Mouse (Mus musculus) hindbrain, postnatal 0 days (tissue): Measurements from ENCODE around the gene Ttc28. TPM values are rescaled to one million over a fixed set of nuclear protein-coding genes. Genes with fewer than 3 reads are reported as not detected.
A peak's percentile ranks its signal among the peaks of the same experiment; 100 is the strongest.
"Not testable (repeated sequence)": the region's sequence is repeated elsewhere in the genome, so short reads cannot be mapped to it uniquely, and the experiment has no call there.

ENCODE experiments used
- ATAC-seq: fragments of 200-750 bp; cut with Nextera tagmentation; 2 replicates; pipeline ENCODE4 v1.8.0; 2017; ENCODE audit warnings: mild to moderate bottlenecking, moderate TSS enrichment, moderate library complexity
- DNase-seq: peaks from one replicate; pipeline ENCODE4 v3.0.0-alpha.2; 2015; ENCODE audit warnings: low spot score
- H3K27ac ChIP-seq: fragments of 300-500 bp; sonication (generic); 2 replicates; pipeline ENCODE4 v1.5.1; 2014; ENCODE audit warnings: mild to moderate bottlenecking
- H3K27me3 ChIP-seq: fragments of 300-500 bp; sonication (generic); 2 replicates; pipeline ENCODE4 v1.6.1; 2014; ENCODE audit warnings: low read length, mixed read lengths; ENCODE audit not compliant: insufficient read depth
- H3K36me3 ChIP-seq: fragments of 300-500 bp; sonication (generic); 2 replicates; pipeline ENCODE4 v1.6.1; 2014; ENCODE audit warnings: low read length, mixed read lengths; ENCODE audit not compliant: insufficient read depth
- H3K4me1 ChIP-seq: fragments of 300-500 bp; sonication (generic); 2 replicates; pipeline ENCODE4 v1.6.1; 2014; ENCODE audit warnings: antibody characterized with exemption, low read length, mixed read lengths; ENCODE audit not compliant: insufficient read depth
- H3K4me2 ChIP-seq: fragments of 300-500 bp; sonication (generic); 2 replicates; pipeline ENCODE4 v1.6.1; 2014; ENCODE audit warnings: low read depth, mild to moderate bottlenecking, low read length, moderate library complexity, mixed read lengths
- H3K4me3 ChIP-seq: fragments of 300-500 bp; sonication (generic); 2 replicates; pipeline ENCODE4 v1.5.1; 2014; ENCODE audit warnings: low read length
- H3K9ac ChIP-seq: fragments of 300-500 bp; sonication (generic); replicated peaks from 2 replicates; pipeline ENCODE4 v1.6.1; 2014; ENCODE audit warnings: mild to moderate bottlenecking, low read length, moderate library complexity, mixed read lengths
- H3K9me3 ChIP-seq: fragments of 300-500 bp; sonication (generic); 2 replicates; pipeline ENCODE4 v1.6.1; 2016; ENCODE audit warnings: low read length, mixed read lengths
- CTCF ChIP-seq: IDR thresholded peaks from 2 replicates; pipeline ENCODE4 v1.5.1; 2016; ENCODE audit warnings: antibody characterized with exemption, control low read depth, low read depth
- WGBS: fragments of 180-500 bp; shearing (Covaris S2); extraction: QIAGEN DNeasy Blood & Tissue Kit; methylation state at CpG from one replicate; pipeline ENCODE4 v1.1.7; 2014; 5-methylcytosine and 5-hydroxymethylcytosine counted together
- polyA plus RNA-seq: library from polyadenylated mRNA; unstranded; fragments of >200 nt; fragmentation: Nextera tagmentation; extraction: Ambion mirVana; gene quantifications from 2 replicates; pipeline ENCODE4 v1.2.1, GENCODE M21; 2015
- total RNA-seq: library from RNA; depleted of rRNA; stranded (reverse); fragments of >200 nt; gene quantifications from 2 replicates; pipeline ENCODE4 v1.2.3, GENCODE M21; 2014

The Ttc28 gene
- total and polyA plus RNA-seq, 2 experiments from 2014 or later, result 11.1 to 49.8 TPM

GRCm38 (mm10) chr5:111254781-111255180, 375.2 kb downstream of the Ttc28 start:
- peak; percentile 46 for ATAC-seq
- no peak overlapping the region; the same call in 1 of the 2 replicates for H3K9ac ChIP-seq
- no peak for TF ChIP-seq CTCF
- H3K4me2 ChIP-seq, result no peak overlapping the region
- peaks cover 19% of the 10 kb centered on the region for H3K4me1 ChIP-seq
- H3K4me3 ChIP-seq, result no peak overlapping the region
- peak; percentile 42 for DNase-seq
- no peaks in the 10 kb centered on the region for H3K9me3 ChIP-seq
- H3K27me3 ChIP-seq, result no peaks in the 10 kb centered on the region
- WGBS, result 42% methylated on average over 11 of the region's 11 CpGs
- H3K36me3 ChIP-seq, result no peaks in the 10 kb centered on the region
- peak overlapping the region; percentile 77; the same call in 1 of the 2 replicates for H3K27ac ChIP-seq

DNA sequence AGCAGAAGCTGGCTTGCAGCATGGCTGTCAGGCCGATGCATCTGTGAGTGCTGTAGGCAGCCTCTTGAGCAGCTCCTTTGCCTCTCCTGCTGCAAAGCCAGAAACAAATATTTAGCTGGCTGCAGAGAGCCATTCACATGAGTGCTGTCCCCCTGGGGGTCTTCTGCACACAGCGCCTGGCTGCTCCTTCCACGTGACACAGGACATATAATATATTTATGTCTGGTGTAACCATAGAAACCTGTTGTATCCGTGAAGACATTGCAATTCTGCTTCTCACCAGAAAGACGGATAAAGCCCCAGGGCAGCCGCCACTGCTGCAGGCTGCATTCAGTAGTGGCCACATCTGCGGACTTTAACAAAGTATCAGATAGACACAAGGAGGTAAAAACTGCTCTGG, 376.6 kb downstream of the Ttc28 start:
- DNase-seq (peak; percentile 77), ATAC-seq (peak; percentile 84)
- peak overlapping the region; percentile 28; the same call in 1 of the 2 replicates for H3K9ac ChIP-seq
- H3K9me3 ChIP-seq, result no peaks in the 10 kb centered on the region
- WGBS, result 7% methylated on average over 7 of the region's 7 CpGs
- peaks cover 19% of the 10 kb centered on the region for H3K4me1 ChIP-seq
- H3K36me3 ChIP-seq, result no peaks in the 10 kb centered on the region
- no peak overlapping the region for H3K4me3 ChIP-seq
- H3K27ac ChIP-seq, result peak overlapping the region; percentile 77
- H3K27me3 ChIP-seq, result no peaks in the 10 kb centered on the region
- no peak overlapping the region for H3K4me2 ChIP-seq
- TF ChIP-seq CTCF, result peak; percentile 27; the same call in 1 of the 2 replicates

- Histone ChIP-seq H3K4me1 (peaks cover 21% of the 10 kb centered on the region), H3K4me2 (no peak overlapping the region), H3K4me3 (no peak overlapping the region), H3K27me3 (no peaks in the 10 kb centered on the region), H3K9ac (no peak overlapping the region), H3K36me3 (no peaks in the 10 kb centered on the region), H3K9me3 (no peaks in the 10 kb centered on the region), H3K27ac (no peak overlapping the region)
- ATAC-seq (peak; percentile 35), DNase-seq (peak; percentile 89)
- TF ChIP-seq CTCF, result peak; percentile 86
- WGBS, result 6% methylated on average over 2 of the region's 2 CpGs
Observed at GRCm38 (mm10) chr5:111257127-111257526, 377.5 kb downstream of the Ttc28 start.

DNA sequence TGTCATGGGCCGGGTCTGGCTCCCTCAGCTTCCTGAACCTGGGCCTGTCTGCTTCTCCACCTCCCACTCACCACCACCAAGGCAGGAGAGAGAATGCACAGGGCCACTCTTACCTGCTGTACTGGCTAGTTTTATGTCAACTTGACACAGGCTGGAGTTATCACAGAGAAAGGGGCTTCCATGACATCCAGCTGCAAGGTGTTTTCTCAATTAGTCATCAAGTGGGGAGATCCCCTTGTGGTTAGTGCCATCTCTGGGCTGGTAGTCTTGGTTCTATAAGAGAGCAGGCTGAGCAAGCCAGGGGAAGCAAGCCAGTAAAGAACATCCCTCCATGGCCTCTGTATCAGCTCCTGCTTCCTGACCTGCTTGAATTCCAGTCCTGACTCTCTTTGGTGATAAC, 381.6 kb downstream of the Ttc28 start:
- H3K27ac ChIP-seq, H3K4me3 ChIP-seq, H3K4me2 ChIP-seq, H3K9ac ChIP-seq, DNase-seq, H3K36me3 ChIP-seq, H3K9me3 ChIP-seq, ATAC-seq, H3K27me3 ChIP-seq: not testable (repeated sequence)
- 94% methylated on average over 1 of the region's 1 CpGs for WGBS
- H3K4me1 ChIP-seq, result peaks cover 23% of the 10 kb centered on the region

GRCm38 (mm10) chr5:111261733-111262573, 382.4 kb downstream of the Ttc28 start:
- DNase-seq, result no peak
- no peak for TF ChIP-seq CTCF
- Histone ChIP-seq H3K4me2 (no peak overlapping the region), H3K4me1 (peaks cover 19% of the 10 kb centered on the region; the same call in 1 of the 2 replicates), H3K27ac (peak overlapping the region; percentile 62), H3K9ac (no peak overlapping the region), H3K36me3 (peaks cover 8% of the 10 kb centered on the region; the same call in 1 of the 2 replicates), H3K27me3 (no peaks in the 10 kb centered on the region), H3K4me3 (no peak overlapping the region), H3K9me3 (no peaks in the 10 kb centered on the region)
- WGBS, result 57% methylated on average over 13 of the region's 13 CpGs
- no peak for ATAC-seq

DNA sequence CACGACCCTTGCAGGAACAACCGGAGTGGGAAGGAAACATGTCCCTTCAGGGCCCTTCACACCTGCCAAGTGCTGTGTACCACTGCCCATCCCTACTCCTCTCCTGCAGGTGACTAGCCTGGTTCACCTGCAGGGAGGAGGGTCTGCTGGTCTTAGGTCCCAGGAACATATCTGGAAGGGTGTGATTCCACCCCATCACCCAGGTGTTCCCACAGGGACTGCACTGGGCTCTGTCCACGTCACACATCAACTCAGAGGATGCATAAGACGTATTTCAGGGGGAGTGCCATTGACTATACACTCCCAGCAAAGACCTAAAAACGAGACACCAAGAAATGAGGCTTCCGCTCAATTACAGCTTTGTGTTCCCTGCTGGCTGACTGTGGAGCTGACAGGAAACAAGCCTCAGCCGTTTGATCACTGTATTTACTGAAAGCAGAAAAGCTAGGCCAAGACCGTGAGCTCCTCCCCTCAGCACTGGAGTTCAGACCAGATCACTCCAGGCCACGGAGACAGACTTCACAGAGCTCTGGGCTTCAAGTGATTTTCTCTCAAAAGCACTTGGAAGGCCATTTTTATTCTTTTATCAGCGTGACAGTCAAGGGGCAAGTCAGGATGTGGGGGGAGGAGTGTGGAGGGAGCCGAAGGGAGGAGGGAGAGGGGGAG, 383.1 kb downstream of the Ttc28 start:
- H3K9ac ChIP-seq, result no peak overlapping the region
- DNase-seq, result peak; percentile 69

More for the DNA sequence above, 383.1 kb downstream of the Ttc28 start:
- Histone ChIP-seq H3K27ac (peak overlapping the region; percentile 62), H3K4me1 (peaks cover 16% of the 10 kb centered on the region; the same call in 1 of the 2 replicates), H3K36me3 (peaks cover 8% of the 10 kb centered on the region; the same call in 1 of the 2 replicates), H3K4me2 (no peak overlapping the region), H3K27me3 (no peaks in the 10 kb centered on the region), H3K9me3 (no peaks in the 10 kb centered on the region), H3K4me3 (no peak overlapping the region)
- WGBS, result 12% methylated on average over 11 of the region's 11 CpGs
- TF ChIP-seq CTCF, result peak; percentile 38
- peak; percentile 48; the same call in 1 of the 2 replicates for ATAC-seq
